In genomic region chr5:53998146-53998742, GRCm38 (mm10) we compare ENCODE assay signal across 8 mouse cellular contexts. TPM values are rescaled to one million over a fixed set of nuclear protein-coding genes. Genes with fewer than 3 reads are reported as not detected.
DNase-seq lines count a peak whose midpoint lies in the region; ATAC-seq and TF ChIP-seq lines count a peak whose summit lies in the region.

Gene Stim2 (plus strand): TSS chr5:53998499.

- H3K4me1 ChIP-seq in embryonic facial prominence, embryonic 13.5 days, result peaks cover 16% of the 10 kb centered on the region
- H3K4me1 ChIP-seq in heart, adult 2 months (ENCODE audit: control insufficient read depth, insufficient read depth, low read length), result peaks cover 3% of the 10 kb centered on the region
- peaks cover 32% of the 10 kb centered on the region for H3K4me1 ChIP-seq in limb, embryonic 13.5 days
- H3K4me1 ChIP-seq in midbrain, embryonic 16.5 days (ENCODE audit: control insufficient read depth, insufficient read depth, low read length), result peaks cover 26% of the 10 kb centered on the region

- H3K4me3 ChIP-seq in embryonic facial prominence, embryonic 13.5 days, result peak within 1 kb of the TSS; percentile 97
- H3K4me3 ChIP-seq in heart, adult 2 months, result peak within 1 kb of the TSS; percentile 85
- peak within 1 kb of the TSS; percentile 87 for H3K4me3 ChIP-seq in limb, embryonic 13.5 days
- H3K4me3 ChIP-seq in midbrain, embryonic 16.5 days (ENCODE audit: low read depth, low read length), result peak within 1 kb of the TSS; percentile 91

- H3K79me2 ChIP-seq in heart, adult 2 months (replicated peaks; ENCODE audit: control insufficient read depth, insufficient read depth, low read length), result peaks cover 2% of the 10 kb centered on the region; the same call in 1 of the 2 replicates

- TF ChIP-seq CTCF in heart, adult 2 months (IDR thresholded peaks at IDR 0.05), result no peak; the same call in 1 of the 2 replicates

- no peaks in the 10 kb centered on the region for H3K9me3 ChIP-seq in embryonic facial prominence, embryonic 13.5 days
- no peaks in the 10 kb centered on the region for H3K9me3 ChIP-seq in limb, embryonic 13.5 days
- no peaks in the 10 kb centered on the region for H3K9me3 ChIP-seq in midbrain, embryonic 16.5 days (replicated peaks; ENCODE audit: control insufficient read depth, low read length, poor library complexity, severe bottlenecking)

- H3K27me3 ChIP-seq in embryonic facial prominence, embryonic 13.5 days, result no peaks in the 10 kb centered on the region
- H3K27me3 ChIP-seq in heart, adult 2 months (ENCODE audit: control insufficient read depth, insufficient read depth, low read length), result no peaks in the 10 kb centered on the region
- peaks cover 10% of the 10 kb centered on the region for H3K27me3 ChIP-seq in limb, embryonic 13.5 days
- H3K27me3 ChIP-seq in midbrain, embryonic 16.5 days (ENCODE audit: control insufficient read depth, insufficient read depth, low read depth, low read length), result no peaks in the 10 kb centered on the region

- H3K27ac ChIP-seq in embryonic facial prominence, embryonic 13.5 days, result peak within 1 kb of the TSS; percentile 94
- peak within 1 kb of the TSS; percentile 95 for H3K27ac ChIP-seq in heart, adult 2 months
- peak within 1 kb of the TSS; percentile 88 for H3K27ac ChIP-seq in limb, embryonic 13.5 days
- peak within 1 kb of the TSS; percentile 95 for H3K27ac ChIP-seq in midbrain, embryonic 16.5 days (ENCODE audit: low read length)

- H3K4me2 ChIP-seq in embryonic facial prominence, embryonic 13.5 days, result peak within 1 kb of the TSS; percentile 70
- H3K4me2 ChIP-seq in limb, embryonic 13.5 days (replicated peaks), result peak within 1 kb of the TSS; percentile 73
- peak within 1 kb of the TSS; percentile 89 for H3K4me2 ChIP-seq in midbrain, embryonic 16.5 days (ENCODE audit: low read length)

- peak; percentile 96 for ATAC-seq in embryonic facial prominence, embryonic 13.5 days (ENCODE audit: insufficient number of reproducible peaks, insufficient read depth, low FRiP score, low TSS enrichment, low read depth)
- ATAC-seq in limb, embryonic 13.5 days (ENCODE audit: low FRiP score, low read depth), result peak; percentile 95
- ATAC-seq in midbrain, embryonic 16.5 days, result peak; percentile 95

- peak; percentile 87 for TF ChIP-seq POLR2A in heart, adult 2 months (IDR thresholded peaks at IDR 0.05; ENCODE audit: insufficient read depth, low read depth, low read length)

- no peaks in the 10 kb centered on the region for H3K36me3 ChIP-seq in embryonic facial prominence, embryonic 13.5 days
- peaks cover 7% of the 10 kb centered on the region for H3K36me3 ChIP-seq in heart, adult 2 months (ENCODE audit: control insufficient read depth, insufficient read depth, low read length)
- no peaks in the 10 kb centered on the region for H3K36me3 ChIP-seq in limb, embryonic 13.5 days
- no peaks in the 10 kb centered on the region for H3K36me3 ChIP-seq in midbrain, embryonic 16.5 days (ENCODE audit: control insufficient read depth, insufficient read depth, low read length)

- peak; percentile 97 for DNase-seq in 3134 (ENCODE audit: extremely low read depth, insufficient read length, low spot score)
- DNase-seq in adrenal gland, postnatal 36 days, result peak; percentile 94
- DNase-seq in heart, adult 2 months, result peak; percentile 97 to 99
- peak; percentile 93 to 94 for DNase-seq in kidney, adult 8-10 months
- DNase-seq in spleen, postnatal 10 days (ENCODE audit: low spot score in 2 of 2), result peak; percentile 93

- peak within 1 kb of the TSS; percentile 90 for H3K9ac ChIP-seq in embryonic facial prominence, embryonic 13.5 days
- H3K9ac ChIP-seq in heart, adult 2 months (ENCODE audit: low read depth, low read length), result peak within 1 kb of the TSS; percentile 95
- H3K9ac ChIP-seq in limb, embryonic 13.5 days, result peak within 1 kb of the TSS; percentile 94
- peak within 1 kb of the TSS; percentile 95 for H3K9ac ChIP-seq in midbrain, embryonic 16.5 days (ENCODE audit: low read depth, low read length)

- under 1% methylated on average over 52 of the region's 71 CpGs for WGBS in embryonic facial prominence, embryonic 13.5 days
- WGBS in heart, adult 2 months, result under 1% methylated on average over 57 of the region's 71 CpGs
- under 1% methylated on average over 49 of the region's 71 CpGs for WGBS in limb, embryonic 13.5 days
- under 1% methylated on average over 52 of the region's 71 CpGs for WGBS in midbrain, embryonic 16.5 days

- intact Hi-C loops in heart, adult 2 months (cut with DNase I), result loop anchor here (1.0 to 5.0 kb wide), 5 partner anchors 47 to 186 kb away; no protein-coding TSS in a partner anchor

- no peak for TF ChIP-seq EP300 in heart, adult 2 months (IDR thresholded peaks at IDR 0.05; ENCODE audit: insufficient read depth, low read depth, low read length)

RNA-seq across cellular contexts. Expression of gene Stim2, which starts in this region (rescaled TPM):
- total RNA-seq in adrenal gland, postnatal 36 days (2021), result 10 to 100 TPM; 25.6 to 29.1 TPM
- 14.8 and 16.4 TPM in 2 replicates for polyA plus RNA-seq in embryonic facial prominence, embryonic 13.5 days (2015; fragmentation: Nextera tagmentation; extraction: Ambion mirVana)
- total RNA-seq in heart, adult 2 months (2021), result 10 to 100 TPM; 16.5 to 17.2 TPM
- 8.2 and 11.5 TPM in 2 replicates for polyA plus RNA-seq in heart, adult 2 months (2012; rRNA removed)
- 13.5 and 15.6 TPM in 2 replicates for polyA plus RNA-seq in limb, embryonic 13.5 days (2015; fragmentation: Nextera tagmentation; extraction: Ambion mirVana)
- polyA plus RNA-seq in midbrain, embryonic 16.5 days (2015; fragmentation: Nextera tagmentation; extraction: Ambion mirVana), result 26.3 and 28.9 TPM in 2 replicates

Comparison
In these comparisons a context has a peak if more than half of its experiments do, and no peak if none do; other contexts are left out.
1. Peak in every context shown above with its lines: DNase-seq, ATAC-seq, H3K4me3 ChIP-seq and H3K27ac ChIP-seq.